Mouse (Mus musculus) brain, embryonic 18.5 days (tissue): Measurements from ENCODE around the gene Hist1h2be.
A peak's percentile ranks its signal among the peaks of the same experiment; 100 is the strongest.
"Not testable (repeated sequence)": the region's sequence is repeated elsewhere in the genome, so short reads cannot be mapped to it uniquely, and the experiment has no call there.

ENCODE experiments used
- DNase-seq: peaks from one replicate; pipeline ENCODE4 v3.0.0-alpha.2; 2012; ENCODE audit warnings: low read depth, low spot score

Hist1h2be gene

GRCm38 (mm10) chr13:23591886-23592285 is 29.0 kb downstream of the Hist1h2be start:
- not testable (repeated sequence) for DNase-seq

- DNase-seq, result no peak
Measured at GRCm38 (mm10) chr13:23591206-23591605, 29.7 kb downstream of the Hist1h2be start.

- no peak for DNase-seq
Measured at GRCm38 (mm10) chr13:23586940-23587225, 34.0 kb downstream of the Hist1h2be start.

GRCm38 (mm10) chr13:23586099-23586939 is 34.6 kb downstream of the Hist1h2be start:
- DNase-seq, result no peak

- DNase-seq, result peak; percentile 92
Measured at GRCm38 (mm10) chr13:23585442-23586098, 35.4 kb downstream of the Hist1h2be start.

- DNase-seq, result no peak
Measured at GRCm38 (mm10) chr13:23585029-23585441, 35.9 kb downstream of the Hist1h2be start.

GRCm38 (mm10) chr13:23584331-23584730 is 36.6 kb downstream of the Hist1h2be start:
- no peak for DNase-seq

- DNase-seq, result no peak
Measured at GRCm38 (mm10) chr13:23583387-23584068, 37.4 kb downstream of the Hist1h2be start.

- DNase-seq, result no peak
Measured at GRCm38 (mm10) chr13:23582219-23583056, 38.5 kb downstream of the Hist1h2be start.

- peak; percentile 96 for DNase-seq
Measured at GRCm38 (mm10) chr13:23581408-23582218, 39.3 kb downstream of the Hist1h2be start, which contains the start of gene Hist1h4d. TSS of gene Hist1h4d (plus strand) at chr13:23581598.

- no peak for DNase-seq
Measured at GRCm38 (mm10) chr13:23577835-23578234, 43.1 kb downstream of the Hist1h2be start.

- DNase-seq, result no peak
Measured at GRCm38 (mm10) chr13:23576906-23577639, 43.9 kb downstream of the Hist1h2be start.

- DNase-seq, result no peak
Measured at GRCm38 (mm10) chr13:23576351-23576881, 44.5 kb downstream of the Hist1h2be start.

GRCm38 (mm10) chr13:23575864-23576313 is 45.0 kb downstream of the Hist1h2be start:
- not testable (repeated sequence) for DNase-seq

- DNase-seq, result peak; percentile 77
Measured at GRCm38 (mm10) chr13:23575271-23575851, 45.6 kb downstream of the Hist1h2be start, which contains the start of gene Hist1h3d. TSS of gene Hist1h3d (plus strand) at chr13:23575763.

GRCm38 (mm10) chr13:23574546-23575170 is 46.3 kb downstream of the Hist1h2be start:
- not testable (repeated sequence) for DNase-seq

GRCm38 (mm10) chr13:23573898-23574524 is 46.9 kb downstream of the Hist1h2be start, which contains the start of the genes Hist1h2bf and Hist1h2ad:
TSS of gene Hist1h2bf (minus strand) at chr13:23574196.
TSS of gene Hist1h2ad (plus strand) at chr13:23574381.
- peak; percentile 98 for DNase-seq
